Mouse (Mus musculus) kidney, postnatal 25 days (tissue): Measurements from ENCODE around the gene Zbtb39.
"Not testable (repeated sequence)": the region's sequence is repeated elsewhere in the genome, so short reads cannot be mapped to it uniquely, and the experiment has no call there.

Experiments
- DNase-seq, 2 experiments: peaks; one replicate each; pipeline ENCODE4 v3.0.0; 2021; ENCODE audit warnings: mixed read lengths in 2 of 2

Gene Zbtb39

DNA sequence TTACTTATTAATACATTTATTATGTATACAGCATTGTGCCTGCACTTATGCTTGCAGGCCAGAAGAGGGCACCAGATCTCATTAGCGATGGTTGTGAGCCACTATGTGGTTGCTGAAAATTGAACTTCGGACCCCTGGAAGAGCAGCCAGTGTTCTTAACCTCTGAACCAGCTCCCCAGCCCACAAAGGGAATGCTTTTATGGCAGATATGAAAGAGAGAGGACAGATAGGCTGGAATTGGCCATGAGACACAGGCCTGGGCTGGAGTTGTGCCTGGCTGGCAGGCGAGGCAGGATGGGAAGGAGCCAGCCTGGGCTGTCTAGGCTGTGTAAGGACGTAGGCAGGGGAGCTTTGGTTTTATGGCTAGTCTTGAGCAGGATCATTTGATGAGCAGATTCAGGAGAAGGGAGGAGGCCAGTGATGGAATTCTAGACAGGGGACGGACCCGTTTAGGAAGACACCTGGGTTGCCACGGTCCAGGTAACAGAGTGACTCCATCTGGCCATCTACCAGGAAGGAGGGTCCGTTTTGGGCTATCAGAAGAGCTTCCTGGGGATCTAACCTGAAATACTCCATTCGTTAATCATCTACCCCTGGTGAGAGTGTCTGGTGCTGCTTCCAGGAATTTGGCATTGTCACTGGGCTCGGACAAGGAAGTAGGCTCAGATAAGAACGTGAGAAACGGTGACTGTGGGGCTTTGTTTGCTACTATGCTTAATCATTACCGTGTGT lies 1.0 kb upstream of the Zbtb39 start:
- peak; percentile 40 to 63 for DNase-seq

DNA sequence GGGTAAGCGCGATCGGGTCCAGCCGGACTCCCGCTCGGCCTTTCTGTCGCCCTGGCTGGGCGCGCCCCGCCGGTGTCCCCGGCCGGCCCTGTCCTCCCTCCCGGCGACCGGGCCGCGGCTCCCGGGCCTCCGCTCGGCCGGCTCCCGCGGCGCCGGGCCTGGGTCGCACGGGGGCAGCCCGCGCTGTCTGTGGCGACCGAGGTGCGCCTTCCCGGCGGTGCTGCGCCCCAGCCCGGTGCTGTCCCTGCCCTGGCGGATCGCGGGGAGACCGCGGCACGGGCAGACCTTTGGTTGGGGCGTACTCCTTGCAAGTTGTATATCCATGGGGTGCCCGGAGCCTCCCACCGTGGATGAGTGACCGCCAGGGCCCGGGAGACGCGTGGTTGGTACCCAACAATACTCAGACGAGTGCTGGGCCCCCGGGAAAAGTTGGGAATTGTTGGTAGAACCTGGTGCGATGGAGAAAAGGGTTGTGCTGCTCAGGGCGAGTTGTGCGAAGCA lies 373 bp downstream of the Zbtb39 start:
- peak; percentile 31 to 63 for DNase-seq

DNA sequence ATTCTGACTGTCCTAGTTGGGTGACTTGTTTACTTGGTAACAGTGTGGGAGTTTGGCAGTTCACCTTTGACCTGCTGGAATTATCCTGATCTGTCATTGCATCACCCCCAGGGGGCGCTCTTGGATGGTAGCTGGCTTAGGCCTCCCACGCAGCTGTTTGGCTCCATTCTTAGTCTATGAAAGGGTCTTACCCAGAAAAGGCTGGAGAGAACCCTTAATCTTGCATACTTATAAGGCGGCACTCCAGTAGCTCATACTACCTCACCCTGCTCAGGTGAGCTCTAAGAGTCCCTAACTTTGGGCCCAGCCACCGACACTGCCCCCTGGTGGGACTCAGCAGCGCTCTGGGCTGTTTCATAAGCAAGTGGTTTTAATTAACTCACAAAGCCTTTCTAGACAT lies 5.3 kb downstream of the Zbtb39 start:
- peak; percentile 68 to 73 for DNase-seq

DNA sequence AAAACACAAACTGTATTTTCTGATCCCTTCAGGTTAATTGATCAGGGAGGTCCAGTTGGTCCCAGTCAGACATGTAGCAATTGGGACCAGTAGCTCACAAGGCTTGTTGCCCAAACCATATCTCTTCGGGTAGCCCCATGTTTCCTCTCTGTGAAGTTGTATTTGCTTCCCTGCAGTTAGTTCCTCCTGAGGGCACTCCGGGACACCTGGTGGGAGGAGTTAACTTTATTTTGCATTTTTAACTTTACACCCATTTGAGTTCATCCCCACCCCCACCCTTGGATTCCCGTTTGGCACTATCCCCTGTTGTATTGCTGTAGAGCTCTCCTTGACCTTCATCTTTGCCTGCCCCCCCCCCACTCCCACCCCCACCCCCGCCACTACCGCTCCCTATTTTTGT lies 6.5 kb downstream of the Zbtb39 start:
- DNase-seq, result no peak

DNA sequence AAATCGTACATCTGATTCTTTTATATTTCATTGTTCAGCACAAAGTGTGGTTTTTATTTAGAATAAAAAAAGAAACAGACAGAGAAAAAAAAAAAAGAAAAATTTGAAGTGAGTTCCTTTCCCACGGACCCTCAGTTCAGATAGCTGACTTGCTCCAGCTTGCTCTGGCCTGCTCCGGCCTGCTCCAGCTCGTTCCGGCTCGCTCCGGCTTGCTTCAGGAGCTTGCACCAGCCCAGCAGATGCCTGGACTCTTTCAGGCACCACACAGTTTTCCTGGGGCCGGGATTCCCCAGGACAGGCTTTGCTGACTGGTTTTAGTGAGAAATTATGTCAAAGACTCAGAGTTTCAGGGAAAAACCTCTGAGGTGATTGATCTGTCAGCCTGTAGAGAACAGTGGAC lies 7.9 kb downstream of the Zbtb39 start:
- peak; percentile 76 to 86 for DNase-seq

DNA sequence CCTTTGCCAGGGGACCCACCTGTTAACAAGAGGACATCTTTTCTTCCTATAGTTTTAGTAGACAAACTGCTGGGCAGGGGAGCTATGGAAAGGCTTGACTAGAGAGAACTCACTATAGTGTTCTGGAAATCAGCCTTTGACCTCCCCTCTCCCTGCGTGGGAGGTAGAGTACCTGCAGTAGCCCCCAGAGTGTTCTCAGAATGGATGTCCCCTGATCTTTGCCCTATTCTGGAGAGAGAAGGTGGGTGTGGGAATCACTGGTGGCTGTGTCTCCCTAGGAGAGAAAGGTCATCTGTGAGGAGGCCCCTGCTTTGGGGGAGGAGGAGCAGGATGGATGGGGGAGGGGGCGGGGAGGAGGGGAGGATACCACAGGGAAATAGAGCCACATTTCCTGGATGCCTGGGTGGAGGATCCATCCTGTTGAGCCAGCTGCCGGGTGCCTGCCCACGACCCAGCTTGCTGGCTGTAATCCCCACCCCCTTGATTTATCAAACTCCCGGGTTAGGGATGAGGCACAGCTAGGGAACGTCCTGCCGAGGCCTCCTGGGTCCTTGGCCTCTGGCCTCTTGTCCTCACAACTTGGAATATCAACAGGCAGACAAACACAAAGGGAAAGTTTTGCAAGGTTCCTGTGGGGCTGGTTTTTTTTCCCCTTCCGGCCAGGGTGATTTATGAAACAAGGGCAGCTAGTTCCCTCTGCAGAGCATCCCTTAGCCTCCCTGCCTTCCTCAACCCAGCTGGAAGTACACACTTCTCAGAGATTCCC lies 9.7 kb downstream of the Zbtb39 start:
- DNase-seq, result peak; percentile 73 to 91

DNA sequence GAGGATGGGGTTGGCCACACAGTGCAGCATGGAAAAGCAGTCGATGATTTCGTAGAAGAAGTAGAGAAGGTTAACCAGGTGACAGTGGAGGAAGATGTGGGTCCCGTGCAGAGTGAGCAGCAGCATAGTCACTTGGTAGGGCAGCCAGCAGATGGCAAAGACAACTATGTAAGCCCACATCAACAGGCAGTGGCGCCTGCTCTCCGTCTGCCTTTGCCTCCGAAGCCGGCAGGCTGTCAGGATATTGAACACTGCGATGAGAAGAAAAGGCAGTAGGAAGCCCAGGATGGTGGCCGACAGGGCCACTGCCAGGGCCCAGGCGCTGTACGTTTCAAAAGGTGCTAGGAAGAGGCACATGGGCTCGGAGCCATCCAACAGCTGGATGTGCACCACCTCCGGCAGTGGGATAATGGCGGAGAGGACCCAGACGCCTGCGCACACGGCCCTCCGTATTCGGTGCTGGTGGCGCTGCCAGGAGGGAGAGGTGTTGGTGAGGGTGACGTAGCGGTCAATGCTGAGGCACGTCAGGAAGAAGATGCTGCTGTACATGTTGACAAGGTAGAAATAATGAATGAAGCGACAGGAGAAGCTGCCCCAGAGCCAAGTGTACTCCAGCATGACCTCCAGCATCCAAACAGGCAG lies 10.9 kb downstream of the Zbtb39 start:
- peak in 1 of 2 experiments; percentile 64 for DNase-seq

DNA sequence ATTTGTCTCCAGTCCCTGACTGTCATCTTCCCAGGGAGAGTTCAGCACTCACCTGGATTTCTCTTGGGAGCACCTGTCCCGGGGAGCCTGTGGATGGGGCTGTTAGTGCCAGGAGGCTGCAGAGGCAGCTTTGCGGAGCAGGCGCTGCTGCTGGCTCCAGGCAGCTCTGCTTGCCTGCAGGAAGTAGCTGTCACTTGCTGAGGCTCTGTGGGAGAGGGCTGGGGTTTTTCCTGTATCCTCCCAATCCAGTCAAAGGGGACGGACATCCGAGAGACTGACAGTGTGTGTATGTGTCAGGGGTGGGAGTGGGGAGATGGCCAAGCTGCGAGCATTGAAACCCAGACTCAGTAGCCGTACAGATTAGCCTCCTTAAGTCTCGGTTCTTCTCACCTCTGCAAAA lies 12.2 kb downstream of the Zbtb39 start, which contains the start of gene Gpr182:
Gene Gpr182 (minus strand): TSS at position 185 of the 400 bp plus-strand sequence.
- peak; percentile 64 to 80 for DNase-seq

DNA sequence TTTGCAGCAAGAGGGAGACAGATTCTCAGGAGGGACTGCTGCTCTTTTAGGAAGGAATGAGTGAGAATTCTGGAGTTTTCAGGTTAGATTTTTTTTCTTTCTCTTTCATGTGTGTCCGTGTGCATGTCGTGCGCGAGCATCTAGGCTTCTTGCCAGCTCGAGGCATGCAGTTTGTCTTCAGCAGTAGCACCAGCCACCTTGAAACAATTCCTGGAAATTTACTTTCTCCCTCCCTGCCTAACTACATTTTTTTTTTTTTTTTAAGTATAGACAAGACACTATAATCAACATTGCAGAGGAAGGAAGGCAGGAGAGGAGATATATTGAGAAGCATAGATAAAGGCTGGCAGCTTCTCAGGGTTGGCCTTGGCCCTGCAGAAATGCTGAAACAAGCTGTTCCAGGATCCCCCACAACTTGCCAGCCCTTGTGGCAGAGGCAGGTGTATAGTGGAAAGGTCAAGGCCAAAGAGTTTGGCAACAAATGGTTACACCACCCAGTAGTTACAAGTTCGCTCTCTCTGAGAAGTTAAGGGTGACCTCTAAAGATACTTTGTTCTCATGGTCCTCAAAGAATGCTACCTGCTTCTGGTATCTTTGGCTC lies 15.3 kb downstream of the Zbtb39 start:
- peak; percentile 74 to 79 for DNase-seq

DNA sequence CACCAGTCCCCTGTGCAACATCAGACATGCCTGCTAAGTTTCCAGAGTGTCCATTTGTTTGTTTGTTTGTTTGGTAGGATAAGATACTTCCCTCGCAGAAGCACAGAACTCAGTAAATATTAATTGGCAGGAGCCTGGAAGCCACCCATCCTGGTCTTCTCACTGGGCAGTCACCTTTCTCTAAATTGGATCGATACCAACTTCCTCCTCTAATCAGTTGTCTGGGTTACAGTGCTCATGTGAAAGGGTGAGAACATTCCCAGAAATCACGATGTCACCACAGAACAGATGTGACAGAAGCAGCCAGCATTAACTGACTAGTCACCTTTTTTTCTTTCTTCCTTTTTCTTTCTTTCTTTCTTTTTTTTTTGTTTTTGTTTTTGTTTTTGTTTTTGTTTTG lies 15.9 kb downstream of the Zbtb39 start:
- DNase-seq, result peak in 1 of 2 experiments; percentile 36

DNA sequence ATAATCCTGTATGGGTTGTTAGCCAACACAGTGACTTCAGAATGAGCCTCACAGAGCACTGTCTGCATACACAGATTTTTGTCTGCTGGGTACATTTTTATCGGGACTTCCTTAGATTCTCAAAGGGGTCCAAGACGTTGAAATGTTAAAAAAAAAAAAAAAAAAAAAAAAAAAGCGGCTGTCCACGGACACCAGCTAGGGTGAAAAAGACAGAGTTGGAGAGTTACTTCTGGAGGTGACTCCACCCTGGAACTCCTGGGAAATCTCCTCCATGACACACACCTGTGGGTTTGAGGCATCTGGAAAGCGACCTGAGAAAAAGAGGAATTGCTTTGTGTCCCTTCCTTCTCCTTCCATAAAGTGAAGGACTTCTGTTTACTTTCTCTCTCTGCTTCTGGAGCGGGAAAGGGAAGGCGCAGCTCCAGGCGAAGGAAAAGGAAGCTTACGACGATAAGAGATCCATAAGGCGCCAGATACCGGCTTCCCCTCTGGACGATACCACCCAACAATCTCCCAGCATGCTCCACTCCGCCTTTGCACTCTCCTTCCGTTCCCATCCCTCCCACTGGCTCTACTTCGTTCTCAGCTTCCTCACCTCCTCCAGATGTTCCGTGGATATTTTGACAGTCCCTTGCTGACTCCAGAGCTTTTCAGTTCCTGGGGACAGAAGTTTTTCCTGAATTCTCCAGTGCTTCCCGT lies 16.6 kb downstream of the Zbtb39 start:
- peak; percentile 35 to 43 for DNase-seq

DNA sequence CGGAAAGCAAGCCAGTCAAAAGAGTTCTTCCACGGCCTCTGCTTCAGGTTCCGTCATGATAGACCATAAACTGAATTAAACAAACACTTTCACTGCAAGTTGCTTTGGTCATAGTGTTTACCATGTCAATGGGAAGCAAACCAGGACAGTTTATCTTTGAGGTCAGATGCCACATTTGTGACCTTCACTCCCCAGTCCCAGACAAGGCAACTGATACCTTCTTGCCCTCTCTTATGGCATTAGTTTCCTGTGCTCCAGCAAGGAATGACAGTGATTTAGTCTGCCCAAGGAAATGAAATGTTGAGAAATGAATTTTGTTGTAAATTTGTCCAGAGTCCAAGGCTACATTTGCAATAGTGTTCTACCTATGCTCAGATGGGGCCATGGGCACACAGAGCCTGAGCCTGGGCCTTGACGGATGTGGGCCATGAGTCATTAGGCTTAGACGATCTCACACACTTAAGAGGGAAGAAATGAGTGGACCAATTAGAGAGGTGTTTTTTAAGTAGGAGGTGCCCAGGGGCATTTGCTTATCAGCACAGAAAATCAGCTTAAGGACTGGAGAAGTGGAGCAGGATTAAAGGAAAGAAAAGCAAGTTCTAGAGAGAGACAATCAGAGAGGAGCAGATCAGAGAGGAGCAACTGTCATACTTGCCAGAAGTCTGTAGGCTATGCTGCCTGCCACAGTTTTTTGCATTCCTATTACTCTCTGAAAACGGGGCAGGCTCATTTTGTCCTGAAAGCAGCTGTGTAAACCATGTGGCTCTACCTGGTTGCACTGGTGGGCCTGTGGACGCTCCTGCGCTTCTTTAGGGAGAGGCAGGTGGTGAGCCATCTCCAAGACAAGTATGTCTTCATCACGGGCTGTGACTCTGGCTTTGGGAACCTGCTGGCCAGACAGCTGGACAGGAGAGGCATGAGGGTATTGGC lies 20.1 kb downstream of the Zbtb39 start, which contains the start of the genes Rdh1 and Rdh16f1:
Gene Rdh1 (plus strand): TSS at position 541 of the 930 bp plus-strand sequence.
Gene Rdh16f1 (plus strand): TSS at position 607 of the 930 bp plus-strand sequence.
- peak in 1 of 2 experiments; percentile 18 for DNase-seq

DNA sequence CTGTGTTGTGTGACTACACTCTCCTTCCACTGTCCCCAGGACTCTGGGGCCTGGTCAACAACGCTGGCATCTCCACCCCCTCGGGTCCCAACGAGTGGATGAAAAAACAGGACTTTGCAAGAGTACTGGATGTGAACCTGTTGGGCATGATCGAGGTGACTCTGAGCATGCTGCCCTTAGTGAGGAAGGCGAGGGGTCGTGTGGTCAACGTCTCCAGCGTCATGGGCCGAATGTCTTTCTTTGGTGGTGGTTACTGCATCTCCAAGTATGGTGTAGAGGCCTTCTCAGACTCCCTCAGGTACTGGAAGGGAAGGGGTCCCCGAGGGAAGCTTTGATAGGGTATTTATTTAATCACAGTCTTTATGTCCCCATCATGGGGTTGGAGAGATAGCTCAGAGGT lies 23.6 kb downstream of the Zbtb39 start:
- not testable (repeated sequence) for DNase-seq

DNA sequence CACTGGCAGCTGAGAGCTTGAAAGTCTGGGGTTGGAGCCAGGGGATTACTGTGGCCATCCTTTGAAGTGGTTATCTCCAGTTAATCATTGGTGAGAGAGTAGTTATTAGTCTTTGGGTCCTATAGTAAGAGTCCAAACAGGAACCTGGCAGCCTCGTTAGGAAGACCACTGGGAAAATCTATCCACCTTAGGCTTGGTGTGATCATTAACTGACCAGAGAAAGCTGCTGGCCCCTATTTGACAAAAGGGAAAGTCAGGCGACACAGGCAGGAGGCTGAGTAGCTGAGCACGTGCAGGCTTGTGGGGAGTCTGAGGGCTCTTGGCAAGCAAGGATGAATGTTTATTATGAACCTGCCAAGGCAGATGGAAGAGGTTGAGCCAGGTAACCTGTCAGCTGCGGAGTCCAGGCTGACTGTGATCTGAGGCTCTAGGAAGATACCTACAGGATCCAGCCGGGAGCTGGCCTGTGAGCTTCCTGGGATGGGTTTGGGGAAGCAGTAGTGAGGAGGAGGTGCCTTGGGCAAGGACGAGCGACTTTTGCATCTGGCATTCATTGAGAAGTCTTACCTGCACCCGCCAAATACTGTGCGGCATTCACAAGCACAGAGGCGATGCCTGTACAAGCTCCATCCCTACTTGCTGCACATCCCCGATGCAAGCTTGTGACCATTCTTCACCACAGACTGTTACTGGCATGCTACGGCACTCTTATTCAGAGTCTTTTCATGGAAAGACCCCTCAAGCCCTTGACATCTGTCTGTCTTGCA lies 24.8 kb downstream of the Zbtb39 start:
- DNase-seq, result peak; percentile 62 to 90

DNA sequence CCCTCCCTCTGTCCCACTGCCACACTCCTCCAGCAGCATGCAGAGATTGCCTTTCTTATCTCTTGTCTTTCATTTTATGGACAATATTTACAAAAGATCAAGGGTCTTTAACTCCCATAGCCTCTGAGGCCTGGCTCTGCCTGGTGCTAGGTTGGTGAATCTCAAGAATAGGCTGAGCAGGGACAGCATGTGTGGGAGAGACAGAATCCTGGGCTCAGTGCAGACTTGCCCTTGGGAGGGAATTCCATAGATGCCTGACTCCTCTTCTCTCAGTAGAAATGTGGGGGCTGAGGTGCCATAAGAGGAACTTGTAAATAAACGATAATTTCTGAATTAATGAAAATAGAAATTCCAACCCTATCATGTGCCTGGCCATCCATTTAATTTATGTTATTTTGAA lies 27.2 kb downstream of the Zbtb39 start:
- no peak for DNase-seq

DNA sequence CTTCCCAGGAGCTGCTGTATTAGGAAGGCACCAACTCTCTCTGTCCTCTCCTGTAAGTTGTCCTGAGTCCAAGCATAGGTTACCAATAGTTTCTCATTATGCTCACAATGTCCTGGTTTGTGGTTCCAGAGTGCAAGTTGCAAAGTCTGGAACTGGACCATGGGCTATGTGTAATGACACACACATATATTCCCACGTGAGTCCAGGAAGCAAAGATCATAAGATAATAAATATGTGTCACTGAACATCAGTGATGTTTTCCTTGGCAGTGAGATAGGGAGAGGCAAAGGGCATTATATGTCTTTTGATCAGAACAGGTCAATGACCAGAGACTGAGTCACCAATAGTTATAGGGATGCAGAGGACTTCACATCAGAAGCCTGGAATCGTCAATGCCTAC lies 36.7 kb downstream of the Zbtb39 start, which contains the start of gene Rdh9:
Gene Rdh9 (plus strand): TSS at position 376 of the 400 bp plus-strand sequence.
- no peak for DNase-seq

DNA sequence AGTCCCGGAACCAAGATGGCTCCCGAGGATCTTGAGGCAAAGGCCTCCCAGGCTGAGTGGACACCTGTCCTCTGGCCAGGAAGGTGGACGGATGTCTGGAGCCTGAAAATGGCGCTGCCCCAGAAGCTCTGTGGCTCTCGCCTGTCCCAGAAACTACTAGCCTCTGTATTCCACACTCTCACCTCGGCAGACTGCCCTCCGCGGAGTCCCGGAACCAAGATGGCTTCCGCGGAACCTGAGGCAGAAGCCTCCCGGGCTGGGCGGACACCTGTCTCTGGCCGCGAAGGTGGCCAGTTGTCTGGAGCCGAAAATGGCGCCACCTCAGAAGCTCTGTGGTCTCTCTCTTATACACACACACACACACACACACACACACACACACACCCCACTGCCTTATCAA lies 43.0 kb downstream of the Zbtb39 start:
- DNase-seq, result not testable (repeated sequence)

DNA sequence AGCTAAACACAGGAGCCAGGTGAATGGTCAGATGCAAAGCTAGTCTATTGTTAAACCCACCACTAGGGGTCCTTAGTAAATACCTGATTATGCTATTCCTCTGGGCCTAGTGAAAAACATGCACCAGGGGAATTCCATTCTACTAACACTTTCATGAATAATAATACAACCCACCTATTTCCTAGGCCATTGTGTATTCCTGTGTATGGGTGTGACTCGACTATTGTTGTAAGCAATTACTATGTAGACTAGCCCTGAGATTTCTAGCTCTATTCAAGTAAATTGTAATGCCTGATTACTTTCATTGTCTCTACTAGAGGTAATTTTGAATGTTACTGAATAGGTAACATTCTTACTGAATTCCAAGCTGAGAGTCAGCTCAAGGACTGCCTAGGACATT lies 46.1 kb downstream of the Zbtb39 start:
- not testable (repeated sequence) for DNase-seq
